Mouse (Mus musculus): ENCODE data around the gene Mcpt1.
"Not testable (repeated sequence)": the region's sequence is repeated elsewhere in the genome, so short reads cannot be mapped to it uniquely, and the experiment has no call there.

- not testable (repeated sequence) for TF ChIP-seq RAD21, ZKSCAN1, ETS1, GATA1 (IDR thresholded peaks at IDR 0.05; ENCODE audit: low read depth, low read length)
Observed at GRCm38 (mm10) chr14:56062213-56062612, 44.4 kb downstream of the Mcpt1 start, which contains the start of gene Mcpt4.

Measured in MEL (cell line).